Mouse (Mus musculus) testis, postnatal 10 days (tissue): Measurements from ENCODE around the gene Esrrg.

Experiments used
- DNase-seq: peaks from one replicate; pipeline ENCODE4 v3.0.0; 2021; ENCODE audit warnings: low spot score

The Esrrg gene

GRCm38 (mm10) chr1:187770234-187770633 lies 161.6 kb downstream of the Esrrg start:
- DNase-seq, result no peak

GRCm38 (mm10) chr1:187771067-187771466 lies 162.5 kb downstream of the Esrrg start:
- DNase-seq, result no peak

GRCm38 (mm10) chr1:187779589-187780178 lies 171.1 kb downstream of the Esrrg start:
- DNase-seq, result no peak

- DNase-seq, result no peak
These were observed 176.6 kb downstream of the Esrrg start for GRCm38 (mm10) chr1:187785226-187785625.

- no peak for DNase-seq
These were observed 178.7 kb downstream of the Esrrg start for GRCm38 (mm10) chr1:187787055-187788016.

GRCm38 (mm10) chr1:187794240-187794930 lies 185.8 kb downstream of the Esrrg start:
- no peak for DNase-seq

GRCm38 (mm10) chr1:187795551-187795950 lies 187.0 kb downstream of the Esrrg start:
- no peak for DNase-seq

- no peak for DNase-seq
These were observed 190.7 kb downstream of the Esrrg start for GRCm38 (mm10) chr1:187799300-187799699.

GRCm38 (mm10) chr1:187800761-187801160 lies 192.2 kb downstream of the Esrrg start:
- no peak for DNase-seq

- DNase-seq, result no peak
These were observed 195.0 kb downstream of the Esrrg start for GRCm38 (mm10) chr1:187803566-187803965.

- no peak for DNase-seq
These were observed 195.4 kb downstream of the Esrrg start for GRCm38 (mm10) chr1:187803997-187804396.

GRCm38 (mm10) chr1:187805001-187805400 lies 196.4 kb downstream of the Esrrg start:
- DNase-seq, result no peak

- DNase-seq, result no peak
These were observed 199.1 kb downstream of the Esrrg start for GRCm38 (mm10) chr1:187807477-187808390.

GRCm38 (mm10) chr1:187808391-187808922 lies 199.9 kb downstream of the Esrrg start:
- DNase-seq, result no peak

GRCm38 (mm10) chr1:187809546-187809945 lies 201.0 kb downstream of the Esrrg start:
- peak; percentile 45 for DNase-seq

- DNase-seq, result no peak
These were observed 210.8 kb downstream of the Esrrg start for GRCm38 (mm10) chr1:187819406-187819805.

GRCm38 (mm10) chr1:187821368-187821811 lies 212.8 kb downstream of the Esrrg start:
- DNase-seq, result no peak

- no peak for DNase-seq
These were observed 214.8 kb downstream of the Esrrg start for GRCm38 (mm10) chr1:187823351-187823750.

- DNase-seq, result no peak
These were observed 217.0 kb downstream of the Esrrg start for GRCm38 (mm10) chr1:187825421-187826097.

GRCm38 (mm10) chr1:187826140-187826539 lies 217.5 kb downstream of the Esrrg start:
- DNase-seq, result no peak

- no peak for DNase-seq
These were observed 218.3 kb downstream of the Esrrg start for GRCm38 (mm10) chr1:187826869-187827268.
